Mouse (Mus musculus): ENCODE results near the gene Ppp1r12a. TPM values are rescaled to one million over a fixed set of nuclear protein-coding genes. Genes with fewer than 3 reads are reported as not detected.
A peak's percentile ranks its signal among the peaks of the same experiment; 100 is the strongest.
"Not testable (repeated sequence)": the region's sequence is repeated elsewhere in the genome, so short reads cannot be mapped to it uniquely, and the experiment has no call there.

Gene Ppp1r12a
- total RNA-seq, 2 experiments from 2014 or later = 134 to 136 TPM

- DNase-seq = no peak
Observed at GRCm38 (mm10) chr10:108202126-108202525, 40.1 kb downstream of the Ppp1r12a start.

- DNase-seq = no peak
Observed at GRCm38 (mm10) chr10:108203440-108203839, 41.4 kb downstream of the Ppp1r12a start.

GRCm38 (mm10) chr10:108209396-108209795 is 47.4 kb downstream of the Ppp1r12a start:
- no peak for DNase-seq

- no peak for DNase-seq
Observed at GRCm38 (mm10) chr10:108224413-108224812, 62.4 kb downstream of the Ppp1r12a start.

GRCm38 (mm10) chr10:108237049-108237448 is 75.1 kb downstream of the Ppp1r12a start:
- no peak for DNase-seq

- no peak for DNase-seq
Observed at GRCm38 (mm10) chr10:108239061-108239460, 77.1 kb downstream of the Ppp1r12a start.

- DNase-seq = no peak
Observed at GRCm38 (mm10) chr10:108250710-108251109, 88.7 kb downstream of the Ppp1r12a start.

- no peak for DNase-seq
Observed at GRCm38 (mm10) chr10:108251181-108251580, 89.2 kb downstream of the Ppp1r12a start.

GRCm38 (mm10) chr10:108255812-108256376 is 93.9 kb downstream of the Ppp1r12a start:
- DNase-seq = no peak

- peak in 1 of 2 experiments; percentile 23 for DNase-seq
Observed at GRCm38 (mm10) chr10:108260931-108261330, 98.9 kb downstream of the Ppp1r12a start.

- DNase-seq = no peak
Observed at GRCm38 (mm10) chr10:108264641-108265040, 102.6 kb downstream of the Ppp1r12a start.

GRCm38 (mm10) chr10:108271201-108271600 is 109.2 kb downstream of the Ppp1r12a start:
- no peak for DNase-seq

GRCm38 (mm10) chr10:108276678-108277077 is 114.7 kb downstream of the Ppp1r12a start:
- DNase-seq = no peak

GRCm38 (mm10) chr10:108277198-108277597 is 115.2 kb downstream of the Ppp1r12a start:
- no peak for DNase-seq

GRCm38 (mm10) chr10:108281099-108281498 is 119.1 kb downstream of the Ppp1r12a start:
- DNase-seq = not testable (repeated sequence)

- DNase-seq = no peak
Observed at GRCm38 (mm10) chr10:108282351-108282750, 120.4 kb downstream of the Ppp1r12a start.

GRCm38 (mm10) chr10:108283418-108283817 is 121.4 kb downstream of the Ppp1r12a start:
- DNase-seq = no peak

GRCm38 (mm10) chr10:108283837-108284236 is 121.8 kb downstream of the Ppp1r12a start:
- DNase-seq = no peak

GRCm38 (mm10) chr10:108284445-108284844 is 122.5 kb downstream of the Ppp1r12a start:
- no peak for DNase-seq

GRCm38 (mm10) chr10:108284977-108285376 is 123.0 kb downstream of the Ppp1r12a start:
- no peak for DNase-seq

- DNase-seq = no peak
Observed at GRCm38 (mm10) chr10:108286658-108287437, 124.9 kb downstream of the Ppp1r12a start.

GRCm38 (mm10) chr10:108287438-108287801 is 125.4 kb downstream of the Ppp1r12a start:
- DNase-seq = no peak

GRCm38 (mm10) chr10:108290046-108290445 is 128.1 kb downstream of the Ppp1r12a start:
- DNase-seq = no peak

All from layer of hippocampus, postnatal 36 days (tissue).